Mouse (Mus musculus) limb, embryonic 14.5 days (tissue): Measurements from ENCODE around the gene Bcl11b. TPM values are rescaled to one million over a fixed set of nuclear protein-coding genes. Genes with fewer than 3 reads are reported as not detected.
A peak's percentile ranks its signal among the peaks of the same experiment; 100 is the strongest.

Experiments
- ATAC-seq: fragments of 200-750 bp; cut with Nextera tagmentation; 2 replicates; pipeline ENCODE4 v1.8.0; 2017; ENCODE audit warnings: low read depth, moderate number of reproducible peaks, moderate TSS enrichment; ENCODE audit not compliant: low FRiP score
- DNase-seq: peaks from one replicate; pipeline ENCODE4 v3.0.0-alpha.2; 2015; ENCODE audit warnings: low spot score
- H3K27ac ChIP-seq: fragments of 300-500 bp; sonication (generic); replicated peaks from 2 replicates; pipeline ENCODE4 v1.5.1; 2014; ENCODE audit warnings: low read depth, mild to moderate bottlenecking, low read length, moderate library complexity, mixed read lengths
- H3K27me3 ChIP-seq: fragments of 300-500 bp; sonication (generic); 2 replicates; pipeline ENCODE4 v1.6.1; 2014; ENCODE audit warnings: low read length, mixed read lengths; ENCODE audit not compliant: control insufficient read depth, insufficient read depth
- H3K36me3 ChIP-seq: fragments of 300-500 bp; sonication (generic); 2 replicates; pipeline ENCODE4 v1.6.1; 2014; ENCODE audit warnings: mild to moderate bottlenecking, low read length, moderate library complexity, mixed read lengths; ENCODE audit not compliant: control insufficient read depth, insufficient read depth
- H3K4me1 ChIP-seq: fragments of 300-500 bp; sonication (generic); 2 replicates; pipeline ENCODE4 v1.6.1; 2014; ENCODE audit warnings: antibody characterized with exemption, low read length, mixed read lengths; ENCODE audit not compliant: control insufficient read depth, insufficient read depth
- H3K4me2 ChIP-seq: fragments of 300-500 bp; sonication (generic); replicated peaks from 2 replicates; pipeline ENCODE4 v1.6.1; 2014; ENCODE audit warnings: low read depth, mild to moderate bottlenecking, low read length, moderate library complexity; ENCODE audit not compliant: severe bottlenecking
- H3K4me3 ChIP-seq: fragments of 300-500 bp; sonication (generic); replicated peaks from 2 replicates; pipeline ENCODE4 v1.5.1; 2014; ENCODE audit warnings: low read length
- H3K9ac ChIP-seq: fragments of 300-500 bp; sonication (generic); 2 replicates; pipeline ENCODE4 v1.6.1; 2014; ENCODE audit warnings: mild to moderate bottlenecking, low read depth, low read length, moderate library complexity; ENCODE audit not compliant: severe bottlenecking
- H3K9me3 ChIP-seq: fragments of 300-500 bp; sonication (generic); 2 replicates; pipeline ENCODE4 v1.6.1; 2016; ENCODE audit warnings: low read length; ENCODE audit not compliant: control insufficient read depth
- POLR2A ChIP-seq: fragments of 200-500 bp; IDR thresholded peaks from 2 replicates; pipeline ENCODE4 v1.8.0; 2012; ENCODE audit warnings: inconsistent platforms, mild to moderate bottlenecking, moderate library complexity, borderline replicate concordance; ENCODE audit not compliant: insufficient read depth, insufficient read length; ENCODE audit errors: extremely low read depth
- WGBS: fragments of 180-500 bp; shearing (Covaris S2); extraction: QIAGEN DNeasy Blood & Tissue Kit; methylation state at CpG from one replicate; pipeline ENCODE4 v1.1.7; 2014; 5-methylcytosine and 5-hydroxymethylcytosine counted together
- polyA plus RNA-seq, 2 experiments: library from polyadenylated mRNA; depleted of rRNA in 1 of 2; stranded (reverse) in 1 of 2; unstranded in 1 of 2; fragments of >200 nt; fragmentation: Nextera tagmentation in 1 of 2; extraction: Ambion mirVana in 1 of 2; gene quantifications; 2 replicates each; pipeline versions ENCODE4 v1.2.1 to v1.2.3; 2012 to 2014

Bcl11b gene
- polyA plus RNA-seq, 2 experiments = 16.0 to 26.7 TPM

DNA sequence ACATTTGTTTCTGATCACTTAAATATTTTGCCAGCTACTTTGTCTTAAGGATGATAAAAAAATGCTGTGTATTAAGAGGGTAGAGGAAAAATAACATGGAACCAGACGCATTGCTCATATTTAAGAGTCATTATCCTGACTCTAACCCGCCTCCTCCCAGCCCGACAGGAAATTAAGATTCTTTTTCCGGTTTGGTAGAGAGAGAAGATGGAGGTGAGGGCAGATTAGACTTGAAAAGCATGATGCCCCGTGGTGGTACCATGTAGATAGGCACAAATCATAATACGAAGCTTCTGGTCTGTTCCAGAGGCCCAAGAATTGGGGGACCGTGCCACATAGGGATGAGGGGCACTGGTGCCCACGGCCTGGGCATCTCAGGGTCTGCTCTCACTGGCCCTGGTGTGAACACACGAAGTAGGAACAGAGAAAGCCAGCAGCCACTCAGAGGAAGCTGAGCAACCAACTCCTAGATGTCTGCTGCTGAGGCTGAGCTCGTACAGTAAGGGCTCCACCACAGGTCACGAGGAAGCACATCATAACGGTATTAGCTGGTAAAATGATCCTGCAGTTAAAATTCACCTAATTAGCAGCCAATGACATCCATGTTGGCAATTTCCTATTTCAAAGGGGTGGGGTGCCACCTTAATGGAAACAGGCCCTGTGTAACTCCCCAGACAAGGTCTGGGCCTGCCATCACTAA is 32.2 kb downstream of the Bcl11b start:
- Histone ChIP-seq H3K4me2 (no peak overlapping the region), H3K9ac (no peak overlapping the region), H3K4me1 (peaks cover 36% of the 10 kb centered on the region), H3K27ac (no peak overlapping the region), H3K9me3 (no peaks in the 10 kb centered on the region), H3K4me3 (no peak overlapping the region), H3K36me3 (no peaks in the 10 kb centered on the region), H3K27me3 (no peaks in the 10 kb centered on the region)
- DNase-seq (no peak), ATAC-seq (no peak)
- 50% methylated on average over 12 of the region's 12 CpGs for WGBS
- no peak for TF ChIP-seq POLR2A

DNA sequence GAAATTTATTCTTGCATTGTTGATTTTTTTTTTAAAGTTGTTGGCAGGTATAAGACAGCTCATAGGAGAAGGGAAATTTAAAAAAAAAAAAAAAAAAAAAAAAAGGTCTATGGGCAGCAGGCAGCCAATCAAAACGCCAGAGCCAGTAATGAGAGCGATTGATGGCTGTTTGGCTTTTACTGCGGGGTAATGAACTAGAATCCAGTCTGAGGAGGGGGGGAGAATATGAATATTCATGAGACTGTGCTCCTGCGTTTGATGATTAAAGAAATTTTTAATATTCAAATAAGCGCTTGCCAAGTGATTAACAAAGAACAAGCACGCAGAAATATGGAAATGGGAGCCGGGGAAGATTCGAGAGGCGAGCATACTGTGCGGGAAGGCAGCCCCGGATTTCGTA is 32.8 kb downstream of the Bcl11b start:
- Histone ChIP-seq H3K9me3 (no peaks in the 10 kb centered on the region), H3K27me3 (no peaks in the 10 kb centered on the region), H3K9ac (no peak overlapping the region), H3K4me1 (peaks cover 36% of the 10 kb centered on the region), H3K4me3 (no peak overlapping the region), H3K36me3 (no peaks in the 10 kb centered on the region), H3K4me2 (no peak overlapping the region), H3K27ac (no peak overlapping the region)
- WGBS = 49% methylated on average over 12 of the region's 12 CpGs
- TF ChIP-seq POLR2A = no peak
- DNase-seq (no peak), ATAC-seq (no peak)

DNA sequence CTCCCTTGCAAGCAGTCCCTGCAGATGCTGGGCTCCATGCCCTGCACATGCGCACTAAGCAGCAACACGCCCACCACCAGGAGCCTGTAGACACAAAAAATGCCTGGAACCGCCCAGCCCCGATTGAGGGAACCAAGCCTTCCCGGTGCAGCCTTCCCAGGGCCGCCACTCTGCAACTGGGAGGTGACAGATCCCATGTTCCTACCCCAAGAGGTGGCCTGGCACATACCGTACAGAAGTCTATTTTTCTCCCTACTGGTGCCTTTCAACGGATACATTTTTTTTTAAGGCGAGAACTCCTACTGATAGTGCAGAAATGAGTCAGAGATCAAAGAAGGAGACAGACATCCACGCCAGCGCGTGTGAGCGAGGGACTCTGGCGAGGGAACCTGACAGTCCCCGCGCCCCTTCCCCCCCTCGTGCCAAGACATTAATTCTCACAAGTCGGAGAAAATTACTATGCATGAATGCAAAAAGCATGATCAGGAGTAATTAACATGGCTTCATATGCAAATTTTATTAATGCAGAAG is 33.5 kb downstream of the Bcl11b start:
- no peak for TF ChIP-seq POLR2A
- Histone ChIP-seq H3K36me3 (no peaks in the 10 kb centered on the region), H3K27ac (no peak overlapping the region), H3K27me3 (no peaks in the 10 kb centered on the region), H3K4me2 (peak overlapping the region; percentile 10; the same call in 1 of the 2 replicates), H3K4me1 (peaks cover 44% of the 10 kb centered on the region), H3K9ac (no peak overlapping the region), H3K9me3 (no peaks in the 10 kb centered on the region), H3K4me3 (no peak overlapping the region)
- 47% methylated on average over 18 of the region's 18 CpGs for WGBS
- ATAC-seq (no peak), DNase-seq (no peak)

DNA sequence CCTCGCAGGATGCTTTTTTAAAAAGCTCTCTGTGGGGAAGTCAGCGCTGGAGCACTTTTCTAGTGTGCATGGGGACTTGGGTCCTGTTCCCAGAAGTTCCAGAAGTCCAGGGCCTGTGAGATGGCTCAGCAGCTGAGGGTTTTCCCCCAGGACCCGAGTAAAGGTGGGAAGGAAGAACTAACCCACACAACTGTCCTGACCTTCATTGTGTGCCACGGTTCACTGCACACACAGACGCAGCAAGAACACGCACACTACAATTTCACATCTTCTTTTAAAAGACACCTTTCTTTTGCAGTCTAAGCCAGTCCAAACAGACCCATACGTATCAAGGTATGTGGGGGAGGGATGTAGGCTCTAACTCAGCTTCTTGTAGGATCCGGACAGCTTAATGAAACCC is 34.3 kb downstream of the Bcl11b start:
- Histone ChIP-seq H3K4me3 (no peak overlapping the region), H3K27me3 (no peaks in the 10 kb centered on the region), H3K27ac (no peak overlapping the region), H3K4me2 (no peak overlapping the region), H3K36me3 (no peaks in the 10 kb centered on the region), H3K9ac (no peak overlapping the region), H3K4me1 (peaks cover 52% of the 10 kb centered on the region), H3K9me3 (no peaks in the 10 kb centered on the region)
- ATAC-seq = no peak
- WGBS = 77% methylated on average over 8 of the region's 8 CpGs
- no peak for TF ChIP-seq POLR2A
- no peak for DNase-seq

DNA sequence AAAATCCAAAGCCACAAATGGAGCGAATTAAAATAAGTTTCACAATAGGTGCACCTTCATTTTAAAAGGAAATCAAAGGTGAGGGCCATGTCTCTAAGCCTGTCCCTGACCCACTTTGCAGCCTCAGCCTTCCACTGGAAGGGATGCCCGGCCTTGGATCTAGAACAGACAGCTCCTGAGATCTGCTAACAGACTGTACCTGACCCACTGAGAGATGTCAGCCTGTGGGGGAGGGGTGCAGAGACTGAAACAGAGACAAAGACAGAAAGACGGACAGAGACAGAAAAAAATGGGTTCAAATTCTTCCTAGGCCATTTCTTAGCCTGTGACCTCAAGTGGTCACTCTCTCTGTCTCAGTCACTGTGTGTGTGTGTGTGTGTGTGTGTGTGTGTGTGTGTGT is 35.1 kb downstream of the Bcl11b start:
- no peak for TF ChIP-seq POLR2A
- no peaks in the 10 kb centered on the region for H3K27me3 ChIP-seq
- H3K27ac ChIP-seq = no peak overlapping the region
- H3K9me3 ChIP-seq = no peaks in the 10 kb centered on the region
- H3K4me1 ChIP-seq = peaks cover 53% of the 10 kb centered on the region
- no peaks in the 10 kb centered on the region for H3K36me3 ChIP-seq
- H3K4me2 ChIP-seq = no peak overlapping the region
- WGBS = 79% methylated on average over 3 of the region's 3 CpGs
- DNase-seq = no peak
- no peak overlapping the region for H3K9ac ChIP-seq
- H3K4me3 ChIP-seq = no peak overlapping the region
- ATAC-seq = no peak
